Mouse (Mus musculus): ENCODE results near the gene Dock9.

- TF ChIP-seq CTCF (IDR thresholded peaks at IDR 0.05; ENCODE audit: low read depth): no peak
- peak; percentile 74; the same call in 1 of the 2 replicates for TF ChIP-seq EP300 (IDR thresholded peaks at IDR 0.05; ENCODE audit: low read depth)
Observed at GRCm38 (mm10) chr14:121780942-121781531, 16.6 kb downstream of the Dock9 start.

Data from heart, postnatal 0 days (tissue).